Mouse (Mus musculus): ENCODE results near the gene Dpy19l1. TPM values are rescaled to one million over a fixed set of nuclear protein-coding genes. Genes with fewer than 3 reads are reported as not detected.

Gene Dpy19l1
- polyA plus RNA-seq, 1 experiment from 2014 or later = 15.5 TPM

DNA sequence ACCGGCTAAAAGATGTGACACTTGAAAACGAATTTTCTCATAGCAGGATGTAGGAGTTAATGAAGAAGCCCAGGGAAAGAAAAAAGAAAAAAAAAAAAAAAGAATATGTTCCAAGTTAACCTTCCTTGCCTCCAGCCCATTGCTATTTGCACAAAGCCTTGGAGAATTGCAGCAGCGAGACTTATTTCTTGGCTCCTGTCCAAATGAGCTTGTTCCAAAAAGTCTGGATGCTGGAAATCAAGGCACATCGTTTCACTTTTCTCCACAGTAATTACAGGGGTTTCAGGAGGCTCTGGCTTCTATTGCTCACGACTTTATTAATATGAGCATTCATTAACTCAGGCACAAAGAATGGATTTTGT, 899 bp upstream of the Dpy19l1 start:
- Histone ChIP-seq H3K36me3 (no peaks in the 10 kb centered on the region), H3K9ac (peak overlapping the region; percentile 58), H3K27ac (peak overlapping the region; percentile 97), H3K27me3 (no peaks in the 10 kb centered on the region), H3K4me1 (peaks cover 18% of the 10 kb centered on the region), H3K4me2 (peak overlapping the region; percentile 64), H3K9me3 (no peaks in the 10 kb centered on the region), H3K4me3 (peak overlapping the region; percentile 82)
- WGBS = 7% methylated on average over 5 of the region's 5 CpGs
- no peak for ATAC-seq (ENCODE audit: borderline replicate concordance, extremely low read depth, low FRiP score, low TSS enrichment)

DNA sequence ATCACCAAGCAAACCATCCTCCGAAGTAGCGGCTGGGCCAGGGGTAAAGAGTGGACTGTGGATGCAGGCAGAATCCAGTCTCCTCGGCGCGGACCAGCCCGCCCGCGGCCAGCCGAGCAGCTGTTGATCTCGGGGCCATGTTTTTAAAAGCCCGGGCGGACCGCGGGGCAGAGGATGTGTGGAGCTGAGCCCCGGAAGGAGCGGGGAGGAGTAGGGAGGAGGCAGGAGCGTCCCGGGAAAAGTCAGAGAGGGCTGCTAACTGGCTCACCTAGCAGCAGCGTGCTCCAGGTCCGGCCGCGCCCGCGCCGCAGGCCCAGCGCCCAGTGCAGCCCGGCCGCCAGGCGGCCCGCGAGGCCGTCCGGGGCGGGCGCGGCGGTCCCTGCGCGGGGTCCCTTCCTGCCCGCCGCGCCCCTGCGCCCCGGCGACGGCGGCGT, 352 bp downstream of the Dpy19l1 start:
- Histone ChIP-seq H3K36me3 (no peaks in the 10 kb centered on the region), H3K4me3 (peak overlapping the region; percentile 82), H3K27me3 (no peaks in the 10 kb centered on the region), H3K27ac (peak overlapping the region; percentile 97), H3K4me2 (peak overlapping the region; percentile 64), H3K9ac (peak overlapping the region; percentile 71), H3K9me3 (no peaks in the 10 kb centered on the region), H3K4me1 (peaks cover 18% of the 10 kb centered on the region)
- ATAC-seq (ENCODE audit: borderline replicate concordance, extremely low read depth, low FRiP score, low TSS enrichment) = peak; percentile 82
- under 1% methylated on average over 38 of the region's 48 CpGs for WGBS

DNA sequence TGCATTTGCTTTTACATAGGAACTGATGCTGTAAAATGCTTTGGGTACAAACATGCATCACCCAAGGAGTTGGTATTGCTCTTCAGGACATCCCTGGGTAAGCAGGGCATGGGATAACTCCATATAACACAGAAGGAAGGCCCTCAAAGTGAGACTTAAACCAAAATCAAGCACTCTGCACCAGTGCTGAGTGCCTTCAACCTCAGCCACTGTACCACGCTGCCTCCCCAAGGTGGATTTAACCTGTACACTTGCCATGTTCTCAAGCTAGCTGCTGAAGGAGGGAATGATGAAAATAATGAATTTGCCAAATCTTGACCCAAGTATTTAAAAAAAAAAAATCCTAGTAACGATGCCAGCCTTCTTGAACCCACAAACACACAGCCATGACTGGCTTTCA, 1.3 kb downstream of the Dpy19l1 start:
- H3K9me3 ChIP-seq = no peaks in the 10 kb centered on the region
- peaks cover 18% of the 10 kb centered on the region for H3K4me1 ChIP-seq
- no peak overlapping the region for H3K27ac ChIP-seq
- no peak for ATAC-seq (ENCODE audit: borderline replicate concordance, extremely low read depth, low FRiP score, low TSS enrichment)
- WGBS = 50% methylated on average over 2 of the region's 2 CpGs
- peak overlapping the region; percentile 64 for H3K4me2 ChIP-seq
- H3K9ac ChIP-seq = peak overlapping the region; percentile 71
- no peaks in the 10 kb centered on the region for H3K36me3 ChIP-seq
- H3K4me3 ChIP-seq = peak overlapping the region; percentile 82
- no peaks in the 10 kb centered on the region for H3K27me3 ChIP-seq

DNA sequence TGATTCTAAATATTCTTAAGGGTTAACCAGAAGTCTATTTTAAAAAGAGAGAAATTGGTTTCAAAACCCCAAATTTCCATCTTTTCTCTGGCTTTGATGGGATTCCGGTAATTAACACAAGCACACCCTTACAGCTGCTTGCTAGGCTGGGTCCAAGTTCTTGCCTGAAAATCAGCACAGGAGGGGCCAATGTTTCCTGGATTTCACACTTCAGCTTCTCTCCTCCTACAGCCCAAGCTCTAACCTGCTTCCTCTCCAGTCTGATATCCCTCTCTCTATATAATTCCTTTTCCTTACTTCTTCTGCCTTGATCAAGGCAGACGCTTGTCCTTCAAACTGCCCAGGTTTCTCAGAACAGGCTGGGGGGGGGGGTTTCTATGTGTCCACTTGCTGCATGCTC, 6.7 kb downstream of the Dpy19l1 start:
- Histone ChIP-seq H3K27me3 (no peaks in the 10 kb centered on the region), H3K36me3 (no peaks in the 10 kb centered on the region), H3K27ac (no peak overlapping the region), H3K9ac (no peak overlapping the region), H3K9me3 (no peaks in the 10 kb centered on the region), H3K4me1 (peaks cover 6% of the 10 kb centered on the region; the same call in 1 of the 2 replicates), H3K4me3 (no peak overlapping the region), H3K4me2 (no peak overlapping the region)
- WGBS = 88% methylated on average over 2 of the region's 2 CpGs
- no peak for ATAC-seq (ENCODE audit: borderline replicate concordance, extremely low read depth, low FRiP score, low TSS enrichment)

DNA sequence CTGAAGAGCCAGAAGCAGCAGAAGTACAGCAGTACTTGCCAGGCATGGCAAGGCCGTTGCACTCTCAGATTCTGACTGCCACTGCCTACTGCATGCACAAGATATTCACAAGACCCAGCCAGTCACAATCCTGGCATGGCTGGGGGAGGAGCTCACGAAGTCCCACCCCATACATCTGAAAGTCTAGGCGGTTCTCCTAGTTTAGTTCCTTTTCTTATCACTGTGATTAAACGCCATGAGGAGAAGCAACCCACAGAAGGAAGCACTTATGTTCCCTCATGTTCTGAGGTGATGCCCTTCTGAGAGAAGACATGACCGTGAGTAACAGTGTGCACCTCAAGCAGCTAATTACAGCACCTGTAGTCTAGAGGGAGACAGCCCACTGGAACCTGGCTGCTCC, 12.4 kb downstream of the Dpy19l1 start:
- no peak overlapping the region for H3K9ac ChIP-seq
- H3K27me3 ChIP-seq = no peaks in the 10 kb centered on the region
- 81% methylated on average over 5 of the region's 5 CpGs for WGBS
- no peaks in the 10 kb centered on the region for H3K4me1 ChIP-seq
- H3K9me3 ChIP-seq = no peaks in the 10 kb centered on the region
- no peaks in the 10 kb centered on the region for H3K36me3 ChIP-seq
- no peak overlapping the region for H3K4me2 ChIP-seq
- no peak overlapping the region for H3K4me3 ChIP-seq
- ATAC-seq (ENCODE audit: borderline replicate concordance, extremely low read depth, low FRiP score, low TSS enrichment) = no peak
- no peak overlapping the region for H3K27ac ChIP-seq

GRCm38 (mm10) chr9:24488425-24489104, 14.4 kb downstream of the Dpy19l1 start:
- Histone ChIP-seq H3K27ac (no peak overlapping the region), H3K27me3 (no peaks in the 10 kb centered on the region), H3K4me2 (no peak overlapping the region), H3K36me3 (no peaks in the 10 kb centered on the region), H3K4me3 (no peak overlapping the region), H3K9me3 (no peaks in the 10 kb centered on the region), H3K9ac (no peak overlapping the region), H3K4me1 (no peaks in the 10 kb centered on the region)
- 0 out of 2 replicates have a peak, but pooled peaks have one; percentile 19 for ATAC-seq (ENCODE audit: borderline replicate concordance, extremely low read depth, low FRiP score, low TSS enrichment)
- 79% methylated on average over 6 of the region's 6 CpGs for WGBS

DNA sequence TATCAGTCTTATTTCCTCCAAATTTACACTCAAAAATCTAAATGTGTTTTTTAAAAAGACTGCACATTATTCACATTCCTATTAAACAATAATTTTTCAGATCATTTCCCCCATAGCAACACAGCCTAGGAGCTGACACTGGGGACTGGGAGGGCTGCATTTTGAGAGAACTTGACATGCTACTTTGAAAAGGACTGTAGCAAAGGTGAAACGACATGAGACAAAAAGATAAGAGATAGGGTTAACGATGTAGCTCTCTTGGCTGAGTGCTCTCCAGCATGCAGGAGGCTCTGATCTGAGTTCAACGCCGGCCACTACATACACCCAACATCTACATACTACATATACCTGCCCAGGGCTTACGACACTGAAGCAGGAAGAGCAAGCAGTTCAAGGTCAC, 20.6 kb downstream of the Dpy19l1 start:
- Histone ChIP-seq H3K27ac (no peak overlapping the region), H3K9me3 (no peaks in the 10 kb centered on the region), H3K4me2 (no peak overlapping the region), H3K9ac (no peak overlapping the region), H3K4me3 (no peak overlapping the region), H3K4me1 (no peaks in the 10 kb centered on the region), H3K27me3 (no peaks in the 10 kb centered on the region), H3K36me3 (no peaks in the 10 kb centered on the region; the same call in 1 of the 2 replicates)
- WGBS = 64% methylated on average over 5 of the region's 5 CpGs
- ATAC-seq (ENCODE audit: borderline replicate concordance, extremely low read depth, low FRiP score, low TSS enrichment) = no peak

DNA sequence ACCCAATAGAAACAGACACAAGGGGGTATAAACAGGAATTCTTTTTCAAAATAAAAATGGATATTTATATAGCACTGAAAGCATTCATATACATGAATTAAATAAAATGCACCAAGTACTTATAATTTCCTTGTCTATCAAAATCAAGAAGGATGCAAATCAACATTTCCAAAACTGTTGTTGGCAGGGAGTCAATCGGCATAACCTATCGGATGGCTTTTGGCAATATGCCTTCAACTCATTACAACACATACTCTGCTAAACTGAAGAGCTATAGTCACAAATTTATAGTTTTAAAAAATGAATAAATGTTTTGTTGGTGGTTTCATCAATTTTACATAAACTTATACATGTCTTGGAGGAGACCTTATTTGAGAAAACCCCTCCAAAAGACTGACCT, 25.7 kb downstream of the Dpy19l1 start:
- no peak overlapping the region for H3K4me2 ChIP-seq
- H3K4me1 ChIP-seq = 0 out of 2 replicates have a peak, but pooled peaks cover 3% of the 10 kb centered on the region
- no peaks in the 10 kb centered on the region for H3K27me3 ChIP-seq
- H3K9me3 ChIP-seq = no peaks in the 10 kb centered on the region
- no peak overlapping the region for H3K4me3 ChIP-seq
- no peaks in the 10 kb centered on the region; the same call in 1 of the 2 replicates for H3K36me3 ChIP-seq
- ATAC-seq (ENCODE audit: borderline replicate concordance, extremely low read depth, low FRiP score, low TSS enrichment) = no peak
- WGBS = 66% methylated on average over 2 of the region's 2 CpGs
- H3K27ac ChIP-seq = no peak overlapping the region
- H3K9ac ChIP-seq = no peak overlapping the region

DNA sequence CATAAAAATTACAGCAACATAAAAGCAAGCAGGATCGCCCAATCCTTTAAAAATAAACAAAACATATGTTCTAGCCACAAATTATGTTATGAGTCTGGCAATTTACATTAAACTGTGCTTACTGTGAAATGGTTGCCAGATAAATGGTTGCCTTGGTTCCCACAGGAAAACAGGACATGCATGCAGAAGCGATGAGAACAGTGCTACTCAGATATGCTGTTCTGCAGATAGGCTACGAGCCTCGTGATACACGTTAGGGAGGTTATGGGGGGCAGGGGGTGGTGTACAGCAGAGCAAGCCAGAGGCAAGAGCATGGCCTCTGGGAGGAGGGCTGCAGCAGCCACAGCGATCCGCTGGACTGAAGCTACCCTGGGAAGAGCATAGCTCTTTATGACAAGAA, 29.1 kb downstream of the Dpy19l1 start:
- Histone ChIP-seq H3K36me3 (no peaks in the 10 kb centered on the region; the same call in 1 of the 2 replicates), H3K27me3 (no peaks in the 10 kb centered on the region), H3K9ac (no peak overlapping the region), H3K4me3 (no peak overlapping the region), H3K9me3 (no peaks in the 10 kb centered on the region), H3K4me1 (0 out of 2 replicates have a peak, but pooled peaks cover 3% of the 10 kb centered on the region), H3K4me2 (no peak overlapping the region), H3K27ac (no peak overlapping the region)
- no peak for ATAC-seq (ENCODE audit: borderline replicate concordance, extremely low read depth, low FRiP score, low TSS enrichment)
- 77% methylated on average over 7 of the region's 7 CpGs for WGBS

- Histone ChIP-seq H3K27ac (no peak overlapping the region), H3K4me1 (0 out of 2 replicates have a peak, but pooled peaks cover 3% of the 10 kb centered on the region), H3K36me3 (no peaks in the 10 kb centered on the region), H3K4me3 (no peak overlapping the region), H3K4me2 (no peak overlapping the region), H3K9me3 (no peaks in the 10 kb centered on the region), H3K27me3 (no peaks in the 10 kb centered on the region), H3K9ac (no peak overlapping the region)
- no peak for ATAC-seq (ENCODE audit: borderline replicate concordance, extremely low read depth, low FRiP score, low TSS enrichment)
- WGBS = 70% methylated on average over 3 of the region's 3 CpGs
Measured at GRCm38 (mm10) chr9:24472514-24472913, 30.4 kb downstream of the Dpy19l1 start.

DNA sequence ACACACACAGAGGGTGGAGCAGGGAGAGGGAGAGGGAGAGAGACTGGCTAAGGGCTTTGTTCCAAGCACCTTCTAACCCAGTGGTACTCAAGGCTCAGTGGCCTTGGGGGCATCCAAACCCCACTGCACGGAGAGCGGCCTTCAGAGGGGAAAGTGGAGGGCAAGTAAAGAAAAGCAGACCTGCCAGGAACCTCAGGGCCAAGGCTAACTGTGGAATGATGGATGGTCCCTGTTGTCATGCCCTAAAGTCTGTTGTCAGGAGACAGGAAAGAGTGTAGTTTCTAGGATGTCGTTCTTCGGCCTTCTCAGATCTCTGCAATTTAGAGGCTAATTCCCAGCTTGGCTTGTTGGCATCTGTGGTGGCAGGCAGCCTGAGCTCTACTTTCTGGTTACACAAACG, 32.8 kb downstream of the Dpy19l1 start:
- Histone ChIP-seq H3K9me3 (no peaks in the 10 kb centered on the region), H3K27me3 (no peaks in the 10 kb centered on the region), H3K4me1 (0 out of 2 replicates have a peak, but pooled peaks cover 3% of the 10 kb centered on the region), H3K36me3 (no peaks in the 10 kb centered on the region), H3K4me2 (no peak overlapping the region), H3K9ac (no peak overlapping the region), H3K27ac (no peak overlapping the region), H3K4me3 (no peak overlapping the region)
- no peak for ATAC-seq (ENCODE audit: borderline replicate concordance, extremely low read depth, low FRiP score, low TSS enrichment)
- WGBS = 58% methylated on average over 5 of the region's 5 CpGs

DNA sequence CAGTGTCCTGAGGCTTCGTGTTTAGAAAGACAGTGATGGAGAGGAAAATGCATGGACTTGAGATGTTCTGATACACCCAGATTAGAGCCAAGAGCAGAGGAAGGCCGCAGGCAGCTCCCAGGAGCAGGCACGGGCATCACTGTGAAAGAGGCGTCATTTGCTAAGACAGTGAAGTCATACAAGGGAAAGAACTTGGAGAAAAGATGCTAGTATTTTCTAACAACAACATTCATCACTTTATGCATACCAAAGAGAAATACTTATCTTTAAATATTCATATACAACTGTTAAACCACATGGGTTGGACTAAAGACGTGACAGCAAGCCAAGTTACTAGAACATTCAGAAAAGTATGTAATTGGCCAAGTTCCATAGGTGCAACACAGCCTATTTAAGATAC, 35.8 kb downstream of the Dpy19l1 start:
- H3K4me1 ChIP-seq = no peaks in the 10 kb centered on the region
- no peaks in the 10 kb centered on the region for H3K27me3 ChIP-seq
- no peak overlapping the region for H3K9ac ChIP-seq
- no peak for ATAC-seq (ENCODE audit: borderline replicate concordance, extremely low read depth, low FRiP score, low TSS enrichment)
- no peaks in the 10 kb centered on the region for H3K36me3 ChIP-seq
- no peak overlapping the region for H3K4me2 ChIP-seq
- H3K27ac ChIP-seq = no peak overlapping the region
- 75% methylated on average over 5 of the region's 5 CpGs for WGBS
- no peak overlapping the region for H3K4me3 ChIP-seq
- no peaks in the 10 kb centered on the region for H3K9me3 ChIP-seq
